10 mouse cellular contexts compared by ENCODE assay signal in the genomic region with DNA sequence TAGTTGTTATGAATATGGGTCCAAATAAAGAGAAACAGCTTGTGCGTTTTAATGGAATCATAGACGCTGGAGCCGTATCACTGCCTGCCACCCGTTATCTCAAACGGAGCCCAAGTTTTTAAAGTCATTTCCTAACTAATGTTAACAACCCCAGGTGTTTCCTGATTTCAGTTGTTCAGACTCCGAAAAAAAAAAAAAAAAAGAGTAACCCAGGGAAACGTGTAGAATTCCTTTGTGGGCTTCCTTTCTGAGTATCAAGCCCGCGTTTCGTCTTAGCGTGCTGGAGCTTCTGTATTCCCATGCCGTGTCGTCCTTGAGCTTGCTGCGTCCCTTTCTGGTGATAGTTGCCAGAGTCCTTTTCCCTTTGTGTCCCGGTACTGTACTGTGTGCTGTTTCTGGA. TPM values are rescaled to one million over a fixed set of nuclear protein-coding genes. Genes with fewer than 3 reads are reported as not detected.
DNase-seq lines count a peak whose midpoint lies in the region; ATAC-seq and TF ChIP-seq lines count a peak whose summit lies in the region.
"Had no signal": no experiment of that assay in that cellular context is flagged by ENCODE, and none has a peak within 500 bp of the region (broad histone marks: within the 10 kb centered on the region; RNA-seq: fewer than 3 reads in every experiment).

No protein-coding gene starts in this region.

- no peaks in the 10 kb centered on the region for H3K36me3 ChIP-seq in MEL (ENCODE audit: control insufficient read depth in 1 of 2, insufficient read depth in 2 of 2, low read length in 2 of 2)
- H3K36me3 ChIP-seq in heart, embryonic 14.5 days (ENCODE audit: control insufficient read depth, insufficient read depth, low read length): no peaks in the 10 kb centered on the region
- no peaks in the 10 kb centered on the region for H3K36me3 ChIP-seq in liver, embryonic 13.5 days
- no peaks in the 10 kb centered on the region for H3K36me3 ChIP-seq in forebrain, embryonic 12.5 days (replicated peaks)
- H3K36me3 ChIP-seq: hindbrain, embryonic 10.5 days had no signal

- H3K9me3 ChIP-seq in MEL (replicated peaks; ENCODE audit: insufficient read depth, low read length): no peaks in the 10 kb centered on the region
- H3K9me3 ChIP-seq in heart, embryonic 14.5 days (ENCODE audit: control insufficient read depth, low read length): no peaks in the 10 kb centered on the region
- no peaks in the 10 kb centered on the region for H3K9me3 ChIP-seq in liver, embryonic 13.5 days (replicated peaks)
- no peaks in the 10 kb centered on the region for H3K9me3 ChIP-seq in forebrain, embryonic 12.5 days
- H3K9me3 ChIP-seq: hindbrain, embryonic 10.5 days had no signal

- no peak overlapping the region for H3K4me3 ChIP-seq in MEL (ENCODE audit: control insufficient read depth in 1 of 2, insufficient read depth in 1 of 2, low read depth in 2 of 2, low read length in 2 of 2)
- peak overlapping the region in 1 of 2 experiments; percentile 14; a peak in 1 of 4 replicates for H3K4me3 ChIP-seq in heart, embryonic 14.5 days (ENCODE audit: control insufficient read depth in 1 of 2, insufficient read depth in 1 of 2, low read depth in 1 of 2, low read length in 2 of 2)
- no peak overlapping the region for H3K4me3 ChIP-seq in liver, embryonic 13.5 days (replicated peaks)
- H3K4me3 ChIP-seq in forebrain, embryonic 12.5 days (replicated peaks): no peak overlapping the region
- H3K4me3 ChIP-seq: hindbrain, embryonic 10.5 days had no signal

- TF ChIP-seq POLR2A in MEL (IDR thresholded peaks at IDR 0.05; ENCODE audit: control insufficient read depth in 1 of 2, insufficient read depth in 1 of 2, low read depth in 1 of 2, low read length in 2 of 2, poor library complexity in 1 of 2): no peak

- H3K4me1 ChIP-seq in MEL (ENCODE audit: control insufficient read depth in 1 of 2, insufficient read depth in 2 of 2, low read length in 2 of 2): peaks cover 0 to 2% of the 10 kb centered on the region in 2 experiments; a peak in 1 of 4 replicates
- H3K4me1 ChIP-seq in heart, embryonic 14.5 days (ENCODE audit: control insufficient read depth in 2 of 2, insufficient read depth in 2 of 2, low read length in 2 of 2): peaks cover 5% of the 10 kb centered on the region in 2 experiments
- H3K4me1 ChIP-seq in liver, embryonic 13.5 days (replicated peaks): no peaks in the 10 kb centered on the region
- H3K4me1 ChIP-seq in forebrain, embryonic 12.5 days: no peaks in the 10 kb centered on the region
- H3K4me1 ChIP-seq: hindbrain, embryonic 10.5 days had no signal

- 37% methylated on average over 15 of the region's 15 CpGs for WGBS in heart, embryonic 14.5 days
- 13% methylated on average over 15 of the region's 15 CpGs for WGBS in liver, embryonic 13.5 days (ENCODE audit: insufficient replicate concordance)
- WGBS in forebrain, embryonic 12.5 days: 83% methylated on average over 15 of the region's 15 CpGs

- H3K27me3 ChIP-seq in MEL (ENCODE audit: control insufficient read depth in 1 of 2, insufficient read depth in 2 of 2, low read length in 2 of 2): 0 out of 4 replicates have a peak, but pooled peaks cover 0 to 1% of the 10 kb centered on the region in 2 experiments
- H3K27me3 ChIP-seq in heart, embryonic 14.5 days (ENCODE audit: control insufficient read depth, insufficient read depth, low read length): no peaks in the 10 kb centered on the region
- no peaks in the 10 kb centered on the region for H3K27me3 ChIP-seq in liver, embryonic 13.5 days
- H3K27me3 ChIP-seq in forebrain, embryonic 12.5 days: no peaks in the 10 kb centered on the region

- TF ChIP-seq RAD21 in MEL (IDR thresholded peaks at IDR 0.05; ENCODE audit: low read depth, low read length): no peak

- 0 out of 2 replicates have a peak, but pooled peaks have one; percentile 26 for ATAC-seq in heart, embryonic 14.5 days (ENCODE audit: insufficient number of reproducible peaks, insufficient read depth, low FRiP score, low read depth)
- ATAC-seq in liver, embryonic 13.5 days (ENCODE audit: low read depth): no peak
- ATAC-seq in forebrain, embryonic 12.5 days (ENCODE audit: low FRiP score): no peak

- H3K79me2 ChIP-seq in MEL (ENCODE audit: control insufficient read depth, insufficient read depth, low read length, poor library complexity): no peaks in the 10 kb centered on the region

- no peak overlapping the region for H3K27ac ChIP-seq in MEL (ENCODE audit: control insufficient read depth, low read depth, low read length)
- peak overlapping the region; percentile 24 to 53 for H3K27ac ChIP-seq in heart, embryonic 14.5 days (replicated peaks in 1 of 2; ENCODE audit: control insufficient read depth in 1 of 2, insufficient read depth in 1 of 2, low read depth in 2 of 2, low read length in 2 of 2)
- no peak overlapping the region for H3K27ac ChIP-seq in liver, embryonic 13.5 days
- no peak overlapping the region for H3K27ac ChIP-seq in forebrain, embryonic 12.5 days
- H3K27ac ChIP-seq: hindbrain, embryonic 10.5 days had no signal

- peak; percentile 29 for DNase-seq in kidney, adult 9 months
- DNase-seq in kidney, adult 18-20 months: no peak
- no peak for DNase-seq in MEL (ENCODE audit: low read depth, low spot score)
- DNase-seq in liver, embryonic 13.5 days: no peak
- DNase-seq in layer of hippocampus, adult 11-12 months (ENCODE audit: low spot score): no peak
- no peak for DNase-seq in urinary bladder, postnatal 14 days (ENCODE audit: low spot score)
- DNase-seq: cerebellum, adult 9-11 months had no signal

- no peak overlapping the region for H3K9ac ChIP-seq in MEL (ENCODE audit: control insufficient read depth, low read depth, low read length, poor library complexity, severe bottlenecking)
- 0 out of 2 replicates have a peak overlapping the region, but pooled peaks have one; percentile 44 for H3K9ac ChIP-seq in heart, embryonic 14.5 days (ENCODE audit: low read length)
- H3K9ac ChIP-seq in liver, embryonic 13.5 days: no peak overlapping the region
- H3K9ac ChIP-seq in forebrain, embryonic 12.5 days: no peak overlapping the region

- peak in 1 of 2 experiments; percentile 40; a peak in 1 of 4 replicates for TF ChIP-seq EP300 in MEL (IDR thresholded peaks at IDR 0.05; ENCODE audit: low read depth in 1 of 2, low read length in 2 of 2)

- H3K4me2 ChIP-seq in heart, embryonic 14.5 days (ENCODE audit: low read length): peak overlapping the region; percentile 58
- peak overlapping the region; percentile 35 for H3K4me2 ChIP-seq in liver, embryonic 13.5 days
- no peak overlapping the region for H3K4me2 ChIP-seq in forebrain, embryonic 12.5 days

- no peak for TF ChIP-seq CTCF in MEL (IDR thresholded peaks at IDR 0.05 in 2 of 3, conservative IDR thresholded peaks at IDR 0.05 in 1 of 3; ENCODE audit: control insufficient read depth in 1 of 3, insufficient read depth in 1 of 3, low read depth in 2 of 3, low read length in 3 of 3, poor library complexity in 1 of 3, severe bottlenecking in 1 of 3)

TF ChIP-seq in MEL, 35 proteins besides CTCF, POLR2A, EP300 and RAD21:
- TF ChIP-seq TCF12 (IDR thresholded peaks at IDR 0.05; ENCODE audit: low read depth, low read length) (0 out of 2 replicates have a peak, but pooled peaks have one; percentile 25), NRF1 (IDR thresholded peaks at IDR 0.05; ENCODE audit: insufficient read depth, low read depth, low read length, poor library complexity, severe bottlenecking) (no peak)

RNA-seq across cellular contexts. Expression of gene Prkch, which starts 10.0 kb away (rescaled TPM):
- not detected in 2 replicates for total RNA-seq in MEL (2012; rRNA removed)
- not detected for polyA plus RNA-seq in MEL (2012; ENCODE audit: insufficient read depth in 1 of 2, insufficient read length in 2 of 2, low read depth in 1 of 2, low replicate concordance in 2 of 2, missing spikeins in 1 of 2)
- polyA plus RNA-seq in heart, embryonic 14.5 days (2014; fragmentation: Nextera tagmentation; extraction: Ambion mirVana): 14.3 and 16.5 TPM in 2 replicates
- polyA plus RNA-seq in liver, embryonic 13.5 days (2015; fragmentation: Nextera tagmentation; extraction: Ambion mirVana): 1.2 and 1.7 TPM in 2 replicates
- polyA plus RNA-seq in forebrain, embryonic 12.5 days (2016; fragmentation: Nextera tagmentation; extraction: Ambion mirVana): 4.6 and 6.0 TPM in 2 replicates

RNA-seq across cellular contexts. Expression of gene Tmem30b, which starts 28.4 kb away (rescaled TPM):
- total RNA-seq in MEL (2012; rRNA removed): not detected in 2 replicates
- not detected for polyA plus RNA-seq in MEL (2012; ENCODE audit: insufficient read depth in 1 of 2, insufficient read length in 2 of 2, low read depth in 1 of 2, low replicate concordance in 2 of 2, missing spikeins in 1 of 2)
- 0.11 and 0.27 TPM in 2 replicates for polyA plus RNA-seq in heart, embryonic 14.5 days (2014; fragmentation: Nextera tagmentation; extraction: Ambion mirVana)
- 1.7 and 2.4 TPM in 2 replicates for polyA plus RNA-seq in liver, embryonic 13.5 days (2015; fragmentation: Nextera tagmentation; extraction: Ambion mirVana)
- polyA plus RNA-seq in forebrain, embryonic 12.5 days (2016; fragmentation: Nextera tagmentation; extraction: Ambion mirVana): 2.2 and 3.1 TPM in 2 replicates

Comparison
In these comparisons a context has a peak if more than half of its experiments do, and no peak if none do; other contexts are left out.
1. H3K27ac ChIP-seq: peak in heart, embryonic 14.5 days (2 of 2); none in MEL (single experiment), liver, embryonic 13.5 days (single experiment) and forebrain, embryonic 12.5 days (single experiment).